Mouse (Mus musculus): Measurements from ENCODE around the gene Cul9. TPM values are rescaled to one million over a fixed set of nuclear protein-coding genes. Genes with fewer than 3 reads are reported as not detected.
A peak's percentile ranks its signal among the peaks of the same experiment; 100 is the strongest.
"Not testable (repeated sequence)": the region's sequence is repeated elsewhere in the genome, so short reads cannot be mapped to it uniquely, and the experiment has no call there.

The Cul9 gene
- total and polyA plus RNA-seq, 2 experiments from 2014 or later, result 6.1 to 20.3 TPM

DNA sequence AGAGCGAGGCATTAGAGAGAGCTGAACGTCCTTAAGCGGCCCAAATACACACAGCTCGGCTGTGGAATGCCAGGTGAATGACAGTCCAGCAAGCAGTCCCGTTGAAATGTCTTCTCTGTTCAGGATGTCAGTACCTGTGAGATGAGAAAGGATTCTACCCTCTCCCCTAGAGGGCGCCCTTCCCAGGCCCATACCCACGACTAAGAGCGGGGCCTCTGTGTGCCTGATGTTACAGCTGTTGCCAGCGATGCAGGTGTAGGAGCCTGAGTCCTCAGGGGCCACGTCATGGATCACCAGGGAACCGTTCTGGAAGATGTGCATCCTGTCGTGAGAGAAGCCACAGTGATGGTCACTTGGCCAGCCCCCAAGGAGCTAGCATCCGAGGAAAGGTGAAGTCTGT lies 29.9 kb upstream of the Cul9 start:
- H3K9me3 ChIP-seq (replicated peaks; ENCODE audit: control insufficient read depth, low read length), result no peaks in the 10 kb centered on the region
- no peak overlapping the region for H3K27ac ChIP-seq (ENCODE audit: low read depth)
- DNase-seq (ENCODE audit: low spot score) (no peak), ATAC-seq (ENCODE audit: insufficient read depth, low read depth) (no peak)
- 84% methylated on average over 13 of the region's 13 CpGs for WGBS
- no peak overlapping the region for H3K4me2 ChIP-seq (ENCODE audit: low read depth, low read length)
- no peaks in the 10 kb centered on the region for H3K4me1 ChIP-seq (ENCODE audit: control insufficient read depth, insufficient read depth)
- H3K4me3 ChIP-seq (ENCODE audit: low read depth, low read length), result no peak overlapping the region
- TF ChIP-seq EP300 (IDR thresholded peaks at IDR 0.05; ENCODE audit: low read depth) (no peak), CTCF (IDR thresholded peaks at IDR 0.05; ENCODE audit: low read depth) (peak; percentile 40)
- no peak overlapping the region for H3K9ac ChIP-seq (replicated peaks; ENCODE audit: low read depth, low read length)
- no peaks in the 10 kb centered on the region for H3K27me3 ChIP-seq (ENCODE audit: control insufficient read depth, insufficient read depth, low read length)
- peaks cover 73% of the 10 kb centered on the region for H3K36me3 ChIP-seq (replicated peaks; ENCODE audit: control insufficient read depth, insufficient read depth, low read length)

DNA sequence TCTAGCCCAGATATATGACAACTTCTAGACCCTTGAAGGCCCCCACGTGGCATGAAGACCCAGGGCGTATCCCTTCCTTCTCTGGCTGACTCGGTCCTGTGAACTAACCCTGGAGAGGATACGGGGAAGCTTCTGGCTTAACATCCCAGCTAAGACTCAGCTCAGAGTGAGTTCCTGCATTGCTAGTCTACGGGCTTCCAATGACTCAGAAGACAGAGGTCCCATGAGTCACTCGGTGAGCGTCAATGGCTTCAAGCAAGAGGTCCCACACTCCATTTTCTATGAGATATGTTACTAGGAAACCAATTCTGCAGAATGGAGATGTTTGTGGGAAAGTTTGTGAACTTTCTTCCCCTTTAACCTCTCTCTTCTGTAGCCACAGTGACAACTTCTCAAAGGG lies 28.3 kb upstream of the Cul9 start:
- Histone ChIP-seq H3K27me3 (ENCODE audit: control insufficient read depth, insufficient read depth, low read length) (no peaks in the 10 kb centered on the region), H3K36me3 (replicated peaks; ENCODE audit: control insufficient read depth, insufficient read depth, low read length) (peaks cover 79% of the 10 kb centered on the region), H3K9ac (replicated peaks; ENCODE audit: low read depth, low read length) (no peak overlapping the region), H3K4me3 (ENCODE audit: low read depth, low read length) (no peak overlapping the region), H3K4me2 (ENCODE audit: low read depth, low read length) (no peak overlapping the region), H3K9me3 (replicated peaks; ENCODE audit: control insufficient read depth, low read length) (no peaks in the 10 kb centered on the region), H3K27ac (ENCODE audit: low read depth) (no peak overlapping the region), H3K4me1 (ENCODE audit: control insufficient read depth, insufficient read depth) (no peaks in the 10 kb centered on the region)
- DNase-seq (ENCODE audit: low spot score), result no peak
- WGBS, result 87% methylated on average over 7 of the region's 7 CpGs
- no peak for ATAC-seq (ENCODE audit: insufficient read depth, low read depth)
- TF ChIP-seq CTCF (IDR thresholded peaks at IDR 0.05; ENCODE audit: low read depth) (no peak), EP300 (IDR thresholded peaks at IDR 0.05; ENCODE audit: low read depth) (no peak)

DNA sequence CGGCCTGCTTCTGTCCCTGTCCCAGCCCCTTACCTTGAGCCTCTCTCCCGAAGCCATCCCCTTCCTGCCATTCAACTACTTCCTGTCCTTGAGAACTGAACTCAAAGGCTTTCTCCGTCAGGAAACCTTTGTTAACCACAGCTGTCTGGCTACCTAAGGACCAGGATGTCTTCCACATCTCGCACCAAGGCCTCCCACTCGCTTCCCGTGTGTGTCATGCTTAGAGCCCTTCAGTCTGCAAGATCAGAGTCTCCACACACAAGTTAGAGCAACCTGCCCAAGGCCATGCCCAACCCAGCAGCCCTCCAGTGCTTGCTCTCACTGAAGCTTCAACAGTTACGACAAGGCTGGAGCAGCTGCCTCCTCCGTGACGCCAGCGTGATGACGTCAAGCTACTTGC lies 24.8 kb upstream of the Cul9 start:
- DNase-seq (ENCODE audit: low spot score), result no peak
- Histone ChIP-seq H3K27me3 (ENCODE audit: control insufficient read depth, insufficient read depth, low read length) (no peaks in the 10 kb centered on the region), H3K9me3 (replicated peaks; ENCODE audit: control insufficient read depth, low read length) (no peaks in the 10 kb centered on the region), H3K4me3 (ENCODE audit: low read depth, low read length) (no peak overlapping the region), H3K4me1 (ENCODE audit: control insufficient read depth, insufficient read depth) (no peaks in the 10 kb centered on the region), H3K4me2 (ENCODE audit: low read depth, low read length) (no peak overlapping the region), H3K9ac (replicated peaks; ENCODE audit: low read depth, low read length) (no peak overlapping the region), H3K27ac (ENCODE audit: low read depth) (peak overlapping the region; percentile 57; the same call in 1 of the 2 replicates), H3K36me3 (replicated peaks; ENCODE audit: control insufficient read depth, insufficient read depth, low read length) (peaks cover 77% of the 10 kb centered on the region)
- TF ChIP-seq EP300 (IDR thresholded peaks at IDR 0.05; ENCODE audit: low read depth), result no peak
- TF ChIP-seq CTCF (IDR thresholded peaks at IDR 0.05; ENCODE audit: low read depth), result no peak
- 67% methylated on average over 11 of the region's 11 CpGs for WGBS
- peak; percentile 41; the same call in 1 of the 2 replicates for ATAC-seq (ENCODE audit: insufficient read depth, low read depth)

DNA sequence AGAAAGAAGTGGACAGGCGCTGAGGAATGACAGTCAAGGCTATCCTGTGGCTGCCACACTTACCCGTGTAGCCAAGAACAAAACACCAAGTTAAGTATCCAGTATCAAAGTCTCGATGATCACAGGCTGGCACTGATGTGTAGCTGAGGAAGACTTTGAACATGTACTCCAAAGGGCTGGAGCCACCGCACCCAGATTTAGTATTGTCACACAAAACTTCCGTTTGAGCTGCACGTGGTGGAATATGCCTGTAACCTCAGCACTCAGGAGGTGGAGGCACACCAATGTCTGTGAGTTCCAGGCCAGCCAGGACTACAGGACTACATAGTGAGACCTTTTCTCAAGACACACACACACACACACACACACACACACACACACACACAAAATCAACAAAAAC lies 13.0 kb upstream of the Cul9 start:
- no peak for ATAC-seq (ENCODE audit: insufficient read depth, low read depth)
- WGBS, result 90% methylated on average over 6 of the region's 6 CpGs

DNA sequence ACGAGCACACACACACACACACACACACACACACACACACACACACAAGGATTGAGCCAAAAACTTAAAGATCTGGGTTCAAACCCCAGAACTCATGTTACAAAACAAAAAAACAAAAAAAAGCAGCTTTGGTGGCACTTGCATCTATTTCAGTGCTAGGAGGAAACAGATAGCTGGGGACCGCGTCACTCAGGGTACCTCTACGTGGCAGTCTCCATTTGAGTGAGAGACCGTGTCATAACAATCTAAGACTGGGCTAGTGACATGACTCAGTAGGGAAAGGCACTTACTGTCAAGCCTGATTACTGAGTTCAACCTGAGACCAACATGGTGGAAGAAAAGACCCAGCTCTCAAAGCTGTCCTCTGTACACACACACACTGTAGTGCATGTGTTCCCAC lies 12.0 kb upstream of the Cul9 start:
- no peaks in the 10 kb centered on the region for H3K9me3 ChIP-seq (replicated peaks; ENCODE audit: control insufficient read depth, low read length)
- H3K4me2 ChIP-seq (ENCODE audit: low read depth, low read length), result no peak overlapping the region
- WGBS, result 79% methylated on average over 5 of the region's 5 CpGs
- no peak overlapping the region for H3K27ac ChIP-seq (ENCODE audit: low read depth)
- H3K9ac ChIP-seq (replicated peaks; ENCODE audit: low read depth, low read length), result no peak overlapping the region
- ATAC-seq (ENCODE audit: insufficient read depth, low read depth), result no peak
- DNase-seq (ENCODE audit: low spot score), result no peak
- H3K4me1 ChIP-seq (ENCODE audit: control insufficient read depth, insufficient read depth), result peaks cover 17% of the 10 kb centered on the region; the same call in 1 of the 2 replicates
- no peaks in the 10 kb centered on the region for H3K27me3 ChIP-seq (ENCODE audit: control insufficient read depth, insufficient read depth, low read length)
- H3K36me3 ChIP-seq (replicated peaks; ENCODE audit: control insufficient read depth, insufficient read depth, low read length), result no peaks in the 10 kb centered on the region
- TF ChIP-seq CTCF (IDR thresholded peaks at IDR 0.05; ENCODE audit: low read depth) (no peak), EP300 (IDR thresholded peaks at IDR 0.05; ENCODE audit: low read depth) (no peak)
- no peak overlapping the region for H3K4me3 ChIP-seq (ENCODE audit: low read depth, low read length)

More for the DNA sequence above, 13.0 kb upstream of the Cul9 start:
- H3K27me3 ChIP-seq (ENCODE audit: control insufficient read depth, insufficient read depth, low read length), result no peaks in the 10 kb centered on the region
- TF ChIP-seq EP300 (IDR thresholded peaks at IDR 0.05; ENCODE audit: low read depth) (no peak), CTCF (IDR thresholded peaks at IDR 0.05; ENCODE audit: low read depth) (no peak)
- H3K36me3 ChIP-seq (replicated peaks; ENCODE audit: control insufficient read depth, insufficient read depth, low read length), result no peaks in the 10 kb centered on the region
- H3K9ac ChIP-seq (replicated peaks; ENCODE audit: low read depth, low read length), result no peak overlapping the region
- no peak overlapping the region for H3K27ac ChIP-seq (ENCODE audit: low read depth)
- H3K9me3 ChIP-seq (replicated peaks; ENCODE audit: control insufficient read depth, low read length), result no peaks in the 10 kb centered on the region
- H3K4me2 ChIP-seq (ENCODE audit: low read depth, low read length), result no peak overlapping the region
- DNase-seq (ENCODE audit: low spot score), result no peak
- peaks cover 7% of the 10 kb centered on the region; the same call in 1 of the 2 replicates for H3K4me1 ChIP-seq (ENCODE audit: control insufficient read depth, insufficient read depth)
- no peak overlapping the region for H3K4me3 ChIP-seq (ENCODE audit: low read depth, low read length)

DNA sequence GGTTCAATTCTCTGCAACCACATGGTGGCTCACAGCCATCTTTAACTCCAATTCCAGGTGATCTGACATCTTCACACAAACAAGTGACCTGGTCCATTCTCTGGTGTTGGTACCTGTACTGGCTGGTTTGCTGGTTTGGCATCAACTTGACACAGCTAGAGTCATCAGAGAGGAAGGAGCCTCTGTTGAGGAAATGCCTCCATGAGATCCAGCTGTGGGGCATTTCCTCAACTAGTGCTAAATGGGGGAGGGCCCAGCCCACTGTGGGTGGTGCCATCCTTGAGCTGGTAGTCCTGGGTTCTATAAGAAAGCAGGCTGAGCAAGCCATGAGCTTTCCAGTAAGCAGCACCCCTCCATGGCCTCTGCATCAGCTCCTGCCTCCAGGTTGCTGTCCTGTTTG lies 11.1 kb upstream of the Cul9 start:
- not testable (repeated sequence) for H3K9me3 ChIP-seq (replicated peaks; ENCODE audit: control insufficient read depth, low read length); H3K27me3 ChIP-seq (ENCODE audit: control insufficient read depth, insufficient read depth, low read length); DNase-seq (ENCODE audit: low spot score); H3K27ac ChIP-seq (ENCODE audit: low read depth); ATAC-seq (ENCODE audit: insufficient read depth, low read depth); H3K4me2 ChIP-seq (ENCODE audit: low read depth, low read length); H3K4me3 ChIP-seq (ENCODE audit: low read depth, low read length); H3K9ac ChIP-seq (replicated peaks; ENCODE audit: low read depth, low read length); H3K36me3 ChIP-seq (replicated peaks; ENCODE audit: control insufficient read depth, insufficient read depth, low read length)
- peaks cover 17% of the 10 kb centered on the region; the same call in 1 of the 2 replicates for H3K4me1 ChIP-seq (ENCODE audit: control insufficient read depth, insufficient read depth)
